Mouse (Mus musculus) hindbrain, postnatal 0 days (tissue): ENCODE measurements around the gene Isca2. TPM values are rescaled to one million over a fixed set of nuclear protein-coding genes. Genes with fewer than 3 reads are reported as not detected.

Experiments
- ATAC-seq: fragments of 200-750 bp; cut with Nextera tagmentation; 2 replicates; pipeline ENCODE4 v1.8.0; 2017; ENCODE audit warnings: mild to moderate bottlenecking, moderate TSS enrichment, moderate library complexity
- DNase-seq: peaks from one replicate; pipeline ENCODE4 v3.0.0-alpha.2; 2015; ENCODE audit warnings: low spot score
- H3K27ac ChIP-seq: fragments of 300-500 bp; sonication (generic); 2 replicates; pipeline ENCODE4 v1.5.1; 2014; ENCODE audit warnings: mild to moderate bottlenecking
- H3K27me3 ChIP-seq: fragments of 300-500 bp; sonication (generic); 2 replicates; pipeline ENCODE4 v1.6.1; 2014; ENCODE audit warnings: low read length, mixed read lengths; ENCODE audit not compliant: insufficient read depth
- H3K36me3 ChIP-seq: fragments of 300-500 bp; sonication (generic); 2 replicates; pipeline ENCODE4 v1.6.1; 2014; ENCODE audit warnings: low read length, mixed read lengths; ENCODE audit not compliant: insufficient read depth
- H3K4me1 ChIP-seq: fragments of 300-500 bp; sonication (generic); 2 replicates; pipeline ENCODE4 v1.6.1; 2014; ENCODE audit warnings: antibody characterized with exemption, low read length, mixed read lengths; ENCODE audit not compliant: insufficient read depth
- H3K4me2 ChIP-seq: fragments of 300-500 bp; sonication (generic); 2 replicates; pipeline ENCODE4 v1.6.1; 2014; ENCODE audit warnings: low read depth, mild to moderate bottlenecking, low read length, moderate library complexity, mixed read lengths
- H3K4me3 ChIP-seq: fragments of 300-500 bp; sonication (generic); 2 replicates; pipeline ENCODE4 v1.5.1; 2014; ENCODE audit warnings: low read length
- H3K9ac ChIP-seq: fragments of 300-500 bp; sonication (generic); replicated peaks from 2 replicates; pipeline ENCODE4 v1.6.1; 2014; ENCODE audit warnings: mild to moderate bottlenecking, low read length, moderate library complexity, mixed read lengths
- H3K9me3 ChIP-seq: fragments of 300-500 bp; sonication (generic); 2 replicates; pipeline ENCODE4 v1.6.1; 2016; ENCODE audit warnings: low read length, mixed read lengths
- CTCF ChIP-seq: IDR thresholded peaks from 2 replicates; pipeline ENCODE4 v1.5.1; 2016; ENCODE audit warnings: antibody characterized with exemption, control low read depth, low read depth
- WGBS: fragments of 180-500 bp; shearing (Covaris S2); extraction: QIAGEN DNeasy Blood & Tissue Kit; methylation state at CpG from one replicate; pipeline ENCODE4 v1.1.7; 2014; 5-methylcytosine and 5-hydroxymethylcytosine counted together
- polyA plus RNA-seq: library from polyadenylated mRNA; unstranded; fragments of >200 nt; fragmentation: Nextera tagmentation; extraction: Ambion mirVana; gene quantifications from 2 replicates; pipeline ENCODE4 v1.2.1, GENCODE M21; 2015
- total RNA-seq: library from RNA; depleted of rRNA; stranded (reverse); fragments of >200 nt; gene quantifications from 2 replicates; pipeline ENCODE4 v1.2.3, GENCODE M21; 2014; rRNA removed

Gene Isca2
- 61.1 and 102 TPM in 2 replicates for total RNA-seq
- 133 and 138 TPM in 2 replicates for polyA plus RNA-seq

GRCm38 (mm10) chr12:84772726-84773441 is at the start of gene Isca2, which contains the start of gene Npc2:
Gene Isca2, plus strand, starts transcription at chr12:84773251.
Gene Npc2, minus strand, starts transcription at chr12:84773152.
- H3K27me3 ChIP-seq, result no peaks in the 10 kb centered on the region
- H3K4me1 ChIP-seq, result peaks cover 17% of the 10 kb centered on the region; the same call in 1 of the 2 replicates
- no peaks in the 10 kb centered on the region for H3K9me3 ChIP-seq
- H3K4me3 ChIP-seq, result peak within 1 kb of the TSS; percentile 79
- no peaks in the 10 kb centered on the region for H3K36me3 ChIP-seq
- peak within 1 kb of the TSS; percentile 84 for H3K27ac ChIP-seq
- H3K4me2 ChIP-seq, result peak within 1 kb of the TSS; percentile 94
- ATAC-seq (peak; percentile 99), DNase-seq (peak; percentile 100)
- whole genome bisulfite sequencing, result under 1% methylated on average over 47 of the region's 50 CpGs
- peak within 1 kb of the TSS; percentile 76 for H3K9ac ChIP-seq
- no peak for TF ChIP-seq CTCF

DNA sequence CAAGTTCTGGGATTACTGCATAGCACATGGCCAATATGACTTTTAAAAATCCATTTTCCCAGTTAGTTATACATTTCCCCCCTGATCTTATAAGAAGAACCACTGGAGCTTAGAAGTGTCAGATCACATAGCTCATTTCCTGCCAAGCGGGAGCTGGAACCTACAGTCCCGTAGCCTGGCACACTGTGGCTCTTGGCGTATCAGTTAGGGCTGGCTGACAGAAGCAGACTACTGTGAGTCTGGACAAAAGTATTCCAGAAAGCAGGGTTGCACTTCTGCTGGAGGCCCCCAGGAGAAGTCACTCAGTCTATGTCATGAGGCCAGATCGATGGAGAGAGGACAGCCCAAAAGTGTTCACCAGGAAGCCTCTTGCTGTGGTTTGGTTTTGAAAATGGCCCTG is 46.7 kb upstream of the Isca2 start:
- no peak overlapping the region for H3K4me2 ChIP-seq

GRCm38 (mm10) chr12:84726986-84727385 is 46.1 kb upstream of the Isca2 start:
- Histone ChIP-seq H3K4me2 (no peak overlapping the region), H3K4me3 (no peak overlapping the region), H3K4me1 (no peaks in the 10 kb centered on the region), H3K9ac (no peak overlapping the region), H3K9me3 (no peaks in the 10 kb centered on the region), H3K36me3 (no peaks in the 10 kb centered on the region), H3K27me3 (no peaks in the 10 kb centered on the region), H3K27ac (no peak overlapping the region)
- DNase-seq, result no peak
- WGBS, result 37% methylated on average over 4 of the region's 4 CpGs
- no peak for ATAC-seq
- no peak for TF ChIP-seq CTCF

More for the DNA sequence above, 46.7 kb upstream of the Isca2 start:
- no peak for TF ChIP-seq CTCF
- H3K27ac ChIP-seq, result no peak overlapping the region
- WGBS, result 69% methylated on average over 4 of the region's 4 CpGs
- no peak overlapping the region for H3K4me3 ChIP-seq
- H3K4me1 ChIP-seq, result no peaks in the 10 kb centered on the region
- H3K9me3 ChIP-seq, result no peaks in the 10 kb centered on the region
- no peak overlapping the region for H3K9ac ChIP-seq
- DNase-seq (no peak), ATAC-seq (no peak)
- no peaks in the 10 kb centered on the region for H3K36me3 ChIP-seq
- no peaks in the 10 kb centered on the region for H3K27me3 ChIP-seq

GRCm38 (mm10) chr12:84727434-84727833 is 45.6 kb upstream of the Isca2 start:
- H3K4me2 ChIP-seq, result no peak overlapping the region
- no peaks in the 10 kb centered on the region for H3K9me3 ChIP-seq
- H3K9ac ChIP-seq, result no peak overlapping the region
- no peaks in the 10 kb centered on the region for H3K4me1 ChIP-seq
- H3K4me3 ChIP-seq, result no peak overlapping the region
- ATAC-seq (no peak), DNase-seq (no peak)
- H3K36me3 ChIP-seq, result no peaks in the 10 kb centered on the region
- no peak overlapping the region for H3K27ac ChIP-seq
- WGBS, result 74% methylated on average over 5 of the region's 5 CpGs
- TF ChIP-seq CTCF, result no peak
- H3K27me3 ChIP-seq, result no peaks in the 10 kb centered on the region

DNA sequence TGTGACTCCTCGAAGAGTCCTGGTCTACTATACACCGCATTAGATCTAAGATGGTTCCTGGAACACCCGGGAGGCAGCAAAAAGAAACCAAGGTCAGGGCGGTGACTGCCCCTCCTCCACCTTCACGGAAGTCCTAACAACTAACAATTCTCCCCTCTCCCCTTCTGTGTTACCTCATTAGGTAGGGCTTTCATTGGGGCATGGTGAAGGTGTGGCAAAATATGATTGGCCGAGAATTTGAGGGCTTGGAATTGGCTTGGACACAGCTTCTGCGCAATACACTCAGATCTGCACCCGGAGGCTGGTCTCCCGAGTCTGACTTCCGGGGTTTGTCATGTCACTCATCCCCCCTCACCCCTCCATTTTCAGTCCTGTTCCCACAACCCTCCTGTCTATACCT is 44.6 kb upstream of the Isca2 start:
- no peaks in the 10 kb centered on the region for H3K36me3 ChIP-seq
- no peak for DNase-seq
- H3K27ac ChIP-seq, result no peak overlapping the region
- H3K4me1 ChIP-seq, result no peaks in the 10 kb centered on the region
- H3K9ac ChIP-seq, result no peak overlapping the region
- no peak overlapping the region for H3K4me2 ChIP-seq
- no peak for TF ChIP-seq CTCF
- H3K4me3 ChIP-seq, result no peak overlapping the region
- no peaks in the 10 kb centered on the region for H3K27me3 ChIP-seq
- WGBS, result 91% methylated on average over 10 of the region's 10 CpGs
- ATAC-seq, result no peak
- H3K9me3 ChIP-seq, result no peaks in the 10 kb centered on the region

GRCm38 (mm10) chr12:84733366-84733765 is 39.7 kb upstream of the Isca2 start:
- Histone ChIP-seq H3K9me3 (no peaks in the 10 kb centered on the region), H3K4me3 (no peak overlapping the region), H3K4me2 (no peak overlapping the region), H3K36me3 (no peaks in the 10 kb centered on the region), H3K27ac (no peak overlapping the region), H3K9ac (no peak overlapping the region), H3K4me1 (no peaks in the 10 kb centered on the region), H3K27me3 (no peaks in the 10 kb centered on the region)
- TF ChIP-seq CTCF, result no peak
- no peak for ATAC-seq
- 76% methylated on average over 13 of the region's 13 CpGs for WGBS
- DNase-seq, result no peak

GRCm38 (mm10) chr12:84743496-84743895 is 29.6 kb upstream of the Isca2 start:
- H3K4me1 ChIP-seq, result no peaks in the 10 kb centered on the region
- H3K27ac ChIP-seq, result no peak overlapping the region
- DNase-seq, result no peak
- no peaks in the 10 kb centered on the region for H3K27me3 ChIP-seq
- TF ChIP-seq CTCF, result no peak
- H3K9ac ChIP-seq, result no peak overlapping the region
- no peaks in the 10 kb centered on the region for H3K9me3 ChIP-seq
- no peaks in the 10 kb centered on the region for H3K36me3 ChIP-seq
- H3K4me2 ChIP-seq, result no peak overlapping the region
- 88% methylated on average over 10 of the region's 10 CpGs for WGBS
- ATAC-seq, result no peak
- no peak overlapping the region for H3K4me3 ChIP-seq
